In genomic region chr2:32957344-32957743, GRCm38 (mm10) we compare ENCODE assay signal across 13 mouse cellular contexts. TPM values are rescaled to one million over a fixed set of nuclear protein-coding genes. Genes with fewer than 3 reads are reported as not detected.
DNase-seq lines count a peak whose midpoint lies in the region; TF ChIP-seq lines count a peak whose summit lies in the region.
"Had no signal": no experiment of that assay in that cellular context is flagged by ENCODE, and none has a peak within 500 bp of the region (broad histone marks: within the 10 kb centered on the region; RNA-seq: fewer than 3 reads in every experiment).

No protein-coding gene starts in this region.

- TF ChIP-seq CTCF in layer of hippocampus, adult 2 months (conservative IDR thresholded peaks at IDR 0.05): peak; percentile 64

- peak; percentile 35 for DNase-seq in cerebellum, adult 9-10 months
- no peak for DNase-seq in cerebellum, adult 18-20 months
- DNase-seq in layer of hippocampus, adult 2 months (ENCODE audit: low spot score in 2 of 2): peak; percentile 31 to 39
- DNase-seq in layer of hippocampus, adult 18-20 months (ENCODE audit: low spot score in 2 of 2): no peak
- peak; percentile 35 for DNase-seq in thymus, postnatal 4 days
- DNase-seq in thymus, postnatal 0 days (ENCODE audit: low spot score): no peak
- DNase-seq in right cerebral cortex, postnatal 4 days: peak; percentile 35
- no peak for DNase-seq in thymus, adult 18-20 months
- DNase-seq: adrenal gland, postnatal 10 days; heart, postnatal 10 days had no signal

- H3K4me3 ChIP-seq in layer of hippocampus, adult 2 months: no peak overlapping the region
- H3K4me3 ChIP-seq: embryonic facial prominence, embryonic 12.5 days; neural tube, embryonic 13.5 days; stomach, embryonic 15.5 days had no signal

- H3K27ac ChIP-seq in layer of hippocampus, adult 2 months: no peak overlapping the region
- H3K27ac ChIP-seq: embryonic facial prominence, embryonic 12.5 days; neural tube, embryonic 13.5 days; stomach, embryonic 15.5 days had no signal

RNA-seq across cellular contexts. Expression of gene Rpl12, which starts 4.0 kb away (rescaled TPM):
- total RNA-seq in layer of hippocampus, adult 2 months (2021): 100 to 1,000 TPM; 115 to 125 TPM
- 100 to 1,000 TPM in 1 of 2 experiments, 10 to 100 TPM in 1; 97.3 to 116 TPM for total RNA-seq in layer of hippocampus, adult 18-20 months (2021)
- polyA plus RNA-seq in thymus, postnatal 0 days (2015; fragmentation: Nextera tagmentation; extraction: Ambion mirVana): 269 and 272 TPM in 2 replicates

RNA-seq across cellular contexts. Expression of gene Lrsam1, which starts 4.1 kb away (rescaled TPM):
- 10 to 100 TPM; 36.8 to 37.9 TPM for total RNA-seq in layer of hippocampus, adult 2 months (2021)
- total RNA-seq in layer of hippocampus, adult 18-20 months (2021): 10 to 100 TPM; 30.3 to 38.7 TPM
- 3.3 and 4.0 TPM in 2 replicates for polyA plus RNA-seq in thymus, postnatal 0 days (2015; fragmentation: Nextera tagmentation; extraction: Ambion mirVana)

RNA-seq across cellular contexts. Expression of gene Slc2a8, which starts 24.5 kb away (rescaled TPM):
- 10 to 100 TPM; 19.1 to 21.7 TPM for total RNA-seq in layer of hippocampus, adult 2 months (2021)
- total RNA-seq in layer of hippocampus, adult 18-20 months (2021): 10 to 100 TPM; 20.5 to 20.7 TPM
- 13.1 and 13.6 TPM in 2 replicates for polyA plus RNA-seq in thymus, postnatal 0 days (2015; fragmentation: Nextera tagmentation; extraction: Ambion mirVana)

Comparison
In these comparisons a context has a peak if more than half of its experiments do, and no peak if none do; other contexts are left out.
1. DNase-seq: peak in cerebellum, adult 9-10 months (single experiment), layer of hippocampus, adult 2 months (2 of 2), thymus, postnatal 4 days (single experiment) and right cerebral cortex, postnatal 4 days (single experiment); none in cerebellum, adult 18-20 months (0 of 2), layer of hippocampus, adult 18-20 months (0 of 2), thymus, postnatal 0 days (single experiment) and thymus, adult 18-20 months (0 of 2).